Mouse (Mus musculus) liver, embryonic 15.5 days (tissue): Measurements from ENCODE around the gene Lclat1. TPM values are rescaled to one million over a fixed set of nuclear protein-coding genes. Genes with fewer than 3 reads are reported as not detected.

Experiments used
- ATAC-seq: fragments of 200-750 bp; cut with Nextera tagmentation; 2 replicates; pipeline ENCODE4 v1.8.0; 2017; ENCODE audit warnings: moderate number of reproducible peaks, mild to moderate bottlenecking, moderate library complexity; ENCODE audit not compliant: insufficient read depth
- H3K27ac ChIP-seq: fragments of 300-500 bp; sonication (generic); replicated peaks from 2 replicates; pipeline ENCODE4 v1.5.1; 2015; ENCODE audit warnings: mild to moderate bottlenecking, inconsistent platforms
- H3K27me3 ChIP-seq: fragments of 300-500 bp; sonication (generic); 2 replicates; pipeline ENCODE4 v1.6.1; 2015; ENCODE audit warnings: mild to moderate bottlenecking, inconsistent platforms
- H3K36me3 ChIP-seq: fragments of 300-500 bp; sonication (generic); replicated peaks from 2 replicates; pipeline ENCODE4 v1.6.1; 2015; ENCODE audit warnings: moderate library complexity, mild to moderate bottlenecking, inconsistent platforms
- H3K4me1 ChIP-seq: fragments of 300-500 bp; sonication (generic); replicated peaks from 2 replicates; pipeline ENCODE4 v1.6.1; 2015; ENCODE audit warnings: inconsistent platforms
- H3K4me2 ChIP-seq: fragments of 300-500 bp; sonication (generic); 2 replicates; pipeline ENCODE4 v1.6.1; 2015; ENCODE audit warnings: moderate library complexity, mild to moderate bottlenecking, inconsistent platforms
- H3K4me3 ChIP-seq: fragments of 300-500 bp; sonication (generic); replicated peaks from 2 replicates; pipeline ENCODE4 v1.5.1; 2015; ENCODE audit warnings: mild to moderate bottlenecking, inconsistent platforms
- H3K9ac ChIP-seq: fragments of 300-500 bp; sonication (generic); 2 replicates; pipeline ENCODE4 v1.6.1; 2015; ENCODE audit warnings: moderate library complexity, mild to moderate bottlenecking, inconsistent platforms
- H3K9me3 ChIP-seq: fragments of 300-500 bp; sonication (generic); replicated peaks from 2 replicates; pipeline ENCODE4 v1.6.1; 2016; ENCODE audit warnings: inconsistent platforms
- WGBS: fragments of 180-500 bp; shearing (Covaris S2); methylation state at CpG from one replicate; pipeline ENCODE4 v1.1.7; 2015; ENCODE audit warnings: mixed read lengths; ENCODE audit not compliant: insufficient replicate concordance; 5-methylcytosine and 5-hydroxymethylcytosine counted together
- polyA plus RNA-seq: library from polyadenylated mRNA; unstranded; fragments of >200 nt; fragmentation: Nextera tagmentation; extraction: Ambion mirVana; gene quantifications from 2 replicates; pipeline ENCODE4 v1.2.1, GENCODE M21; 2015

Lclat1 gene
- polyA plus RNA-seq, 1 experiment from 2014 or later = 2.5 TPM

DNA sequence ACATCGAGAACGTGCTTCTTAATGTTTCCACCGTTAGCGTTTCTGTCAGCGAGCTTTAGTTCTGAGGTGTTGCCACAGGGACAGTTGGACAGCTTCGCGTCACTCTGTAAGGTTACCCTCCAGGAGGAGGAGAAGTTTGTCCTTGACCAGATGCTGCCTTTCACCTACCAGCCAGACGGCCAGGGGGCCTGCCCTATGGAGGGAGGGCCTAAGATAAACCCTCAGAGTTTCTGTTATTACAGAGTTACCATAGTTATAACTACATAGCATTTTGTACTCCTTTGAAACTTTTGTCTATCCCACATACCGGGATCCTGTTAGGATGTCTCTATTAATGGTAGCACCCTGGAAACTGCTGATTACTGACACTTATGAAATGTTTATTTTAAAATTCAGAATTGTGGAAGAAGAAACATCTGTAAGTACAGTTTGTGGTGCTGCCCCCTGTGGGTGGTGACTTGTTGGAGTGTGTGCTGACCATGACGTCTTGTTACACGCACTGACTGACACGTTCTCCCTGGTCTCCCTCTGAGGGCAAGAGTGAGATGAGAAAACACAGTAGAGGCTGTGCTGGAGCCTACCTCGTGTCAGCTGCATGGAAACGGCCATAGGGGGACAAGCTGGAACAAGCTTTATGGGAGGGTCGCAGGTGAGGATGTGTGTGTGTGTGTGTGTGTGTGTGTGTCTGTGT, 96.0 kb downstream of the Lclat1 start:
- Histone ChIP-seq H3K4me3 (no peak overlapping the region), H3K4me2 (no peak overlapping the region), H3K27ac (no peak overlapping the region), H3K4me1 (no peaks in the 10 kb centered on the region), H3K9me3 (no peaks in the 10 kb centered on the region), H3K9ac (no peak overlapping the region), H3K27me3 (no peaks in the 10 kb centered on the region), H3K36me3 (no peaks in the 10 kb centered on the region)
- WGBS = 77% methylated on average over 15 of the region's 15 CpGs
- no peak for ATAC-seq

DNA sequence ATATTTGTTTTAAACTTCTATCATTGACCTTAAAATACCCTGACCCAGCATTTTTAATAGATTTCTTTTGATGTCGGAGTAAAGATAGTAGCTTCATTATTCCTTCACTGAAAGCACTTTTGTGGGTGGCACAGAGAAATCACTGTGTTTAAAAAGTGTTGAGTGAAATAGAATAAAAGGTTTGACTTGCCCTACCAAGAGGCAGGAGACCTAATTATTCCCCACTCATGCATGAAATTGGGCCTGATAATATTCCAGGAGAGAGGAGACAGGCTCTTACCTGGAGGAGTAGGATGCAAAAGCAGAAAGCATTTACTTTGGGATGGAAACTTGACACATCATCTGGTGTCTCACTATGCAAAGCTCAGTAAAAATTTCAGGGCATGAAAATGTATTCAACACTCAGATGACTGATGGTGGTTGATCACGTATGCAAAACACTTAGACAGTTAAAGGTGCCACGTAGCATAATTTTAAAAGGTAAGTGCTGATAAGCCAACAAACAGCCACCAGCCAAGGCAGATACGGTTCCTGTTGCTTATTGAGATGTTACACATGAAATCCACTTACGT, 103.3 kb downstream of the Lclat1 start:
- H3K9me3 ChIP-seq = no peaks in the 10 kb centered on the region
- WGBS = 66% methylated on average over 5 of the region's 5 CpGs
- H3K27me3 ChIP-seq = no peaks in the 10 kb centered on the region
- no peak overlapping the region for H3K9ac ChIP-seq
- H3K4me1 ChIP-seq = no peaks in the 10 kb centered on the region
- H3K4me3 ChIP-seq = no peak overlapping the region
- ATAC-seq = no peak
- no peak overlapping the region for H3K4me2 ChIP-seq
- H3K27ac ChIP-seq = no peak overlapping the region
- no peaks in the 10 kb centered on the region for H3K36me3 ChIP-seq

DNA sequence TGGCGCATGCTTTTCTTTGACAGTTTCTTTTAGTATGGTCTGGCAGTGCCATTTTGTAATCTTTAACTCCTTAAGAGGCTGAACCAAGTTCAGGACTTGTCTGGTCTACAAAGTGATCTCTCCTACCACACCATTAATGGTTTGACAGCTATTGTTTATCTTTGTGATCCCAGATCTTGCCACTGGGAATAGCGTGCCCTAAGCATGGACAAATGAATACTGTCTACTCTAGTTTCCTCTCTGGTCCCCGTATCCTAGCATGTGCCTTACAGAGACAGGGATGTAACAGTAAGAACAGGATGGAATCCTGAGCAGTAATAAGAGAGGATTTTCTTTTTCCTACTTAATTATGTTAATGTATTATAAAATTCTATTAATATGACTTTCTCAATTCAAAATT, 105.0 kb downstream of the Lclat1 start:
- Histone ChIP-seq H3K9me3 (no peaks in the 10 kb centered on the region), H3K4me3 (no peak overlapping the region), H3K4me2 (no peak overlapping the region), H3K36me3 (no peaks in the 10 kb centered on the region), H3K27ac (no peak overlapping the region), H3K4me1 (no peaks in the 10 kb centered on the region), H3K9ac (no peak overlapping the region), H3K27me3 (no peaks in the 10 kb centered on the region)
- WGBS = 70% methylated on average over 3 of the region's 3 CpGs
- ATAC-seq = no peak

DNA sequence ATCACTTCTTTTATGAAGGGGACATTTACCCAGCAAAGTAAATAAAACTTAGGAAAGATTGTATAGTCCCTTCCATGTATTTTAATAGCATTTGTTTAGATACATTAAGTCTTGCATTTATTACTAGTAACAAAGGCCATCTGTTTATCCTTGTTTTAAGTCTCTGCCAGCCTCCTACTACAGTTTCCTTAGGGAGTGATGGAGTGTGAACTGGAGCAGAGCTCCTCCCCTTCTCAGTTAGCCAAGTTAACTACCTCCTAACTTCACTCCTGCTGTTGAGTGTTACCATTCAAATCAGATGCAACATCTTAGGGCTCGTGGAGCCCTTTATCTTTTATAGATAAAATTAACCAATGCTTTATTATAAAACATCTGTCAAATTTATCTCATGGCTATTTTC, 105.4 kb downstream of the Lclat1 start:
- Histone ChIP-seq H3K9ac (no peak overlapping the region), H3K27me3 (no peaks in the 10 kb centered on the region), H3K4me1 (no peaks in the 10 kb centered on the region), H3K36me3 (no peaks in the 10 kb centered on the region), H3K4me2 (no peak overlapping the region), H3K27ac (no peak overlapping the region), H3K9me3 (no peaks in the 10 kb centered on the region), H3K4me3 (no peak overlapping the region)
- no peak for ATAC-seq
- 20% methylated on average over 1 of the region's 1 CpGs for WGBS

DNA sequence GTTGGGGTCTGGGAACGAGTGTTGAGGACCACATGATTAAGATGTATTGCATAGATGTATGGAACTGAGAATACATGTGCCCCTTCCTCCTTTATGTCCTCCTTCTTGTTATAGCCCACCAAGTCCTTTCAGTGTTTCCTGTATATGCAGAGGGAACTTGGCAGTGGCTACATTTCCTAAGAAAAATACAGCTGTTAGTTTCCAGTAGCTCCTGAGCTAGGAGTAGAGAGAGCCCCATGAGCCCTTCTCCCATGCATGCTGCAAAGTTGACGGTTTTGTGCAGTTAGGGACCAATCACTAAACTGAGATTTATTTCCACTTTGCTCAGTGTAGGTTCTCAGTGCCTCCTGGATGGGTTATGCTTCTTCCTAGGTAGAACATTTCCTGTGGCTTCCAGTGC, 105.9 kb downstream of the Lclat1 start:
- no peak overlapping the region for H3K4me3 ChIP-seq
- no peaks in the 10 kb centered on the region for H3K27me3 ChIP-seq
- H3K27ac ChIP-seq = no peak overlapping the region
- WGBS = 52% methylated on average over 2 of the region's 2 CpGs
- no peak overlapping the region for H3K9ac ChIP-seq
- H3K36me3 ChIP-seq = no peaks in the 10 kb centered on the region
- H3K9me3 ChIP-seq = no peaks in the 10 kb centered on the region
- H3K4me1 ChIP-seq = no peaks in the 10 kb centered on the region
- ATAC-seq = no peak
- H3K4me2 ChIP-seq = no peak overlapping the region

DNA sequence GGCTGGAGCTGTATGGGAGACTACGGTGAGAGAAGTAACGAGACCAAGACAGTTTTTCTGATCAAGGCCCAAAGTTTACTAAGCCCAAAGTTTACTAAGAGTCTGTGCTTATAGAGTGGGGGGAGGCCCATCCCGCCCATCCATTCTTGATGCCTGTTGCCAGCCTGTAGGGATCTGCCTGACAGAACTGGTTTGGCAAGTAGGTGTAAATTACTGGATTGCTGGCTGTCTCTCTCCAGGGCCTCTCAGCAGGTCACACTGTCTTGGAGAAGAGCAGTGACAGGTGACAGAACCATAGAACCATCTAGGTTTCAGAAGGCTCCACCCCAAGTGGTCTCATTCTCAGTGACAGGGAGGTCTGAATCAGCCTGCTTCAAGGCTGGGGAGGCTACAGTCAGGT, 109.5 kb downstream of the Lclat1 start:
- 72% methylated on average over 3 of the region's 3 CpGs for WGBS
- H3K27me3 ChIP-seq = no peaks in the 10 kb centered on the region
- H3K4me3 ChIP-seq = no peak overlapping the region
- no peaks in the 10 kb centered on the region for H3K9me3 ChIP-seq
- no peak overlapping the region for H3K4me2 ChIP-seq
- H3K27ac ChIP-seq = no peak overlapping the region
- no peaks in the 10 kb centered on the region for H3K36me3 ChIP-seq
- ATAC-seq = no peak
- 0 out of 2 replicates have a peak, but pooled peaks cover 2% of the 10 kb centered on the region for H3K4me1 ChIP-seq
- no peak overlapping the region for H3K9ac ChIP-seq

DNA sequence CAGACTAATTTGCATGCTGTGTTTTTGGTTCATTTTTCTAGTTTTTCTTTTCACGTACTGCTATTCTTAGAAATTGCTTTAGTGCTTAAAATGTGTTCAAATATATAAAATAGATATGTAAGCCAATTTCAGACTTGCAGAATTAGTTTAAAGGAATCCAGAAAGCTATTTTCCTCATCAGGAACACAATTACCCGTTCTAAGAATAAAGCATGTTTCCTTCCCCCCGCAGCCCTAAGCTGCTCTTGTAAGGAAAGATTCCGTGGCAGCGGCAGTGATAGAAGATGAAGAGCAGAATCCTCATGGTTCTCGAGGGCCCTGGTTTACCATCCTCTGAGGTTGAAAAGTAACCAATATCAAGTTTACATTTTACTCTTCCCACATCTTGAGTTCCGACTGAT, 113.0 kb downstream of the Lclat1 start:
- whole genome bisulfite sequencing = 58% methylated on average over 7 of the region's 7 CpGs
- H3K4me2 ChIP-seq = no peak overlapping the region
- H3K36me3 ChIP-seq = no peaks in the 10 kb centered on the region

DNA sequence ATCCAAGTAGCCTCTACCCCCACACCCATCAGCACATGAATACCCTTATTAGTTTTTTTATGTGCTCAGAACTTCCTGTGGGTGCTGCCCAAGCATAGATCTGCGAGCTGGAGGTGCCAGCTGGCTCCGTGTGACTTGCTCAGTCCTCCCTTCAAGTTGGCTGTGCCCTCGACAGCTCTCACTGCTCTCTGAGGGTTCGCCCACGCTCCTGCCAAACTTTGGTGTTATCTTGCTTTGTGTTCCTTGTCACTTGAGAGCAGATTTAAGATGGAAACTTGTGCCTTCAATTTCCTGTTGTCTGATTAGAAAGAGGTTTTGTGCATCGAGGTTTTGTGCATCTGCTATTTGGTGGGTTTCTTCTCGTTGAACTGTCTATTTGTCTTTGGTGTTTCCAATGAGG, 114.3 kb downstream of the Lclat1 start:
- WGBS = 12% methylated on average over 7 of the region's 7 CpGs

More for the DNA sequence above, 113.0 kb downstream of the Lclat1 start:
- no peaks in the 10 kb centered on the region for H3K27me3 ChIP-seq
- no peak overlapping the region for H3K4me3 ChIP-seq
- H3K9ac ChIP-seq = no peak overlapping the region
- H3K27ac ChIP-seq = no peak overlapping the region
- ATAC-seq = no peak
- peaks cover 6% of the 10 kb centered on the region; the same call in 1 of the 2 replicates for H3K4me1 ChIP-seq
- no peaks in the 10 kb centered on the region for H3K9me3 ChIP-seq

DNA sequence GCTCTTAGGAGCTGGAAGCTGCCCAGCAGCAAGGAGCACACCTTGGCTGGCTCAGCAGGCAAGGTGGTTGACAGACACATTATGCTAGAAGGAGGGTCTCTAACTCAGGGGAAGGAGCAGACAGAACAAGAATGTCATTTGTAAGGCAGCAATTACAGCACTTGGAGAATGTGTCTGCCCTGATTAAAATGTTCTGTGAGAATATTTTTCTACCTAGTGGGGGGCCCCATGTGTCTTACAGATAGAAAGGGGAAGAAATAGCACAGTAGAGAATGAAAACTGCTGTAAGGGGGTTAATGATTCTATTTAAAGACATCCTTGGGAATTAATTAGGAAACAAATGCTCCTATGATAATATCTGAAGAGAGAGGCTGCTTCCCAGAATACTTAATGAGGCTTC, 117.7 kb downstream of the Lclat1 start:
- Histone ChIP-seq H3K4me2 (no peak overlapping the region), H3K9me3 (no peaks in the 10 kb centered on the region), H3K9ac (no peak overlapping the region), H3K4me3 (no peak overlapping the region), H3K27me3 (no peaks in the 10 kb centered on the region), H3K4me1 (peaks cover 25% of the 10 kb centered on the region), H3K27ac (no peak overlapping the region), H3K36me3 (no peaks in the 10 kb centered on the region)
- ATAC-seq = no peak

More for the DNA sequence above, 114.3 kb downstream of the Lclat1 start:
- Histone ChIP-seq H3K9me3 (no peaks in the 10 kb centered on the region), H3K4me2 (no peak overlapping the region), H3K4me1 (peaks cover 12% of the 10 kb centered on the region), H3K27me3 (no peaks in the 10 kb centered on the region), H3K4me3 (no peak overlapping the region), H3K27ac (no peak overlapping the region), H3K9ac (no peak overlapping the region), H3K36me3 (no peaks in the 10 kb centered on the region)
- no peak for ATAC-seq

DNA sequence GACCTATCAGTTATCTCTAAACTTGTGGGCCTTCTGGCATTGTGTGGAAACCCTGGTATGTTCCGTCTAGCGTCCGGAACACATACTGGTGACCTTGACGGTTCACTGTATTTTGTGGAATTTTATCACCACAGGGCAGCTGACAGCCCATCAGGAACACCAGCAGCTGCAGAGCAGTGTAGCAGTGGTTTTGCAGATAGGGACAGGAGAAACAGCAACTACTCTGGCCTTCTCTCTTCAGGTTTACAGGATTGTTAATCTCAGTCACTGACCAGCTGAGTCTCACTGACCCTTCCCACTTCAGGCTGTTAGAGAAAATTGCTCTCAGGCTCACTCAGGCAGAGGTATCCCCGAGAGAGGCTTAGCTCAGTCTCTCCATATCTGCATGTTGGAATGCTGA, 118.2 kb downstream of the Lclat1 start:
- Histone ChIP-seq H3K9me3 (no peaks in the 10 kb centered on the region), H3K27ac (no peak overlapping the region), H3K27me3 (no peaks in the 10 kb centered on the region), H3K36me3 (no peaks in the 10 kb centered on the region), H3K4me1 (peaks cover 25% of the 10 kb centered on the region), H3K4me3 (no peak overlapping the region), H3K9ac (no peak overlapping the region), H3K4me2 (no peak overlapping the region)
- WGBS = 14% methylated on average over 5 of the region's 5 CpGs
- ATAC-seq = peak; percentile 47

DNA sequence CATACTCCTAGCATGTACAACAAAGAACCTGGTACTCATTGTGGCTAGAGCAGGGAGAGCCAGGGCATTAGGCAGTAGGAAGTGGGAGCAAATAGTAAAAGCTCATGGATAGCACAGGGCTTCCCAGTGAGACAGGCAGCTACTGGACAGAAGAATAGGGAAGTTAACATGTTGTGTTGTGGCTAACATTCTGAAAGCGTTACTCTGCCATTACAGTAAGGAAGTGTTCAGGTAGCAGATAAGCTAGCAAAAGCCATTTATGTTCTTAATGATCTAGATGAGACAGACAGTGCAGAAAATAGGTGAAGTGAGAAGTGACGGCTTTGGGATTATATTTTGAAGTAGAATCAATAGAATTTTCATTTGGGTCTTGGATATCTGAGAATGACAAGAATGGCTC, 118.8 kb downstream of the Lclat1 start:
- no peaks in the 10 kb centered on the region for H3K36me3 ChIP-seq
- H3K27ac ChIP-seq = no peak overlapping the region
- H3K9me3 ChIP-seq = no peaks in the 10 kb centered on the region
- no peak for ATAC-seq
- no peaks in the 10 kb centered on the region for H3K27me3 ChIP-seq
- H3K4me1 ChIP-seq = peaks cover 25% of the 10 kb centered on the region
- WGBS = 21% methylated on average over 2 of the region's 2 CpGs
- no peak overlapping the region for H3K4me2 ChIP-seq
- no peak overlapping the region for H3K4me3 ChIP-seq
- no peak overlapping the region for H3K9ac ChIP-seq

DNA sequence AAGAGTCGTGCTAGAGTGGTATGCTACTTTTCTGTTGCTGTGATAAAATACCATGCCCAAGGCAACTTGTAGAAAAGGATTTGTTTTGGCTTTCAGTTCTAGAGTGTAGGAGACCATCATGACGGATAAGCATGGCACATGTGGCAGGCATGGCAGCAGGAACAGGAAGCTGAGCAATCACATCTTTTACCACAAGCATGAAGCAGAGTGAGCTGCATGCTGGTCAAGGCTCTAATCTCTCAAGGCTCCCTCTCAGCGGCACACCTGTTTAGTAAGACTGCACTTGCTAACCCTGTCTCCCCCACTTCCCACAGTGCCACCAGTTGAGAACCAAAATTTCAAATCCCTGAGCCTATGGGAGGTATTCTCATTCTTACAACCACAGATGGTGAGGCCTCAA, 119.6 kb downstream of the Lclat1 start:
- no peak overlapping the region for H3K4me3 ChIP-seq
- peaks cover 25% of the 10 kb centered on the region for H3K4me1 ChIP-seq
- H3K27me3 ChIP-seq = no peaks in the 10 kb centered on the region
- no peak overlapping the region for H3K27ac ChIP-seq
- no peak for ATAC-seq
- WGBS = 20% methylated on average over 3 of the region's 3 CpGs
- no peak overlapping the region for H3K4me2 ChIP-seq
- H3K9me3 ChIP-seq = no peaks in the 10 kb centered on the region
- H3K36me3 ChIP-seq = no peaks in the 10 kb centered on the region
- no peak overlapping the region for H3K9ac ChIP-seq
